Mouse (Mus musculus) adrenal gland, postnatal 10 days (tissue): Measurements from ENCODE around the gene Mettl14. TPM values are rescaled to one million over a fixed set of nuclear protein-coding genes. Genes with fewer than 3 reads are reported as not detected.
"Not testable (repeated sequence)": the region's sequence is repeated elsewhere in the genome, so short reads cannot be mapped to it uniquely, and the experiment has no call there.

ENCODE experiments used
- DNase-seq: peaks from one replicate; pipeline ENCODE4 v3.0.0; 2021; ENCODE audit warnings: mixed read lengths
- long read RNA-seq, 2 experiments: library from polyadenylated mRNA; stranded (forward); transcript quantifications; one replicate each; pipeline ENCODE4 v2.0.0; 2021
- total RNA-seq, 2 experiments: library from RNA; stranded (reverse); gene quantifications; 2 replicates each; pipeline ENCODE4 v1.2.3; 2021

Mettl14 gene
- total RNA-seq, result 10 to 100 TPM; 13.9 to 15.1 TPM
- long read RNA-seq, experiment 1, partial matches to known transcripts, result 6 of 16 reads
- long read RNA-seq, experiment 1, other reads (novel, unspliced or antisense), result 7 of 16 reads
- long read RNA-seq, experiment 2, partial matches to known transcripts, result 0 of 8 reads
- long read RNA-seq, experiment 2, other reads (novel, unspliced or antisense), result 6 of 8 reads

DNA sequence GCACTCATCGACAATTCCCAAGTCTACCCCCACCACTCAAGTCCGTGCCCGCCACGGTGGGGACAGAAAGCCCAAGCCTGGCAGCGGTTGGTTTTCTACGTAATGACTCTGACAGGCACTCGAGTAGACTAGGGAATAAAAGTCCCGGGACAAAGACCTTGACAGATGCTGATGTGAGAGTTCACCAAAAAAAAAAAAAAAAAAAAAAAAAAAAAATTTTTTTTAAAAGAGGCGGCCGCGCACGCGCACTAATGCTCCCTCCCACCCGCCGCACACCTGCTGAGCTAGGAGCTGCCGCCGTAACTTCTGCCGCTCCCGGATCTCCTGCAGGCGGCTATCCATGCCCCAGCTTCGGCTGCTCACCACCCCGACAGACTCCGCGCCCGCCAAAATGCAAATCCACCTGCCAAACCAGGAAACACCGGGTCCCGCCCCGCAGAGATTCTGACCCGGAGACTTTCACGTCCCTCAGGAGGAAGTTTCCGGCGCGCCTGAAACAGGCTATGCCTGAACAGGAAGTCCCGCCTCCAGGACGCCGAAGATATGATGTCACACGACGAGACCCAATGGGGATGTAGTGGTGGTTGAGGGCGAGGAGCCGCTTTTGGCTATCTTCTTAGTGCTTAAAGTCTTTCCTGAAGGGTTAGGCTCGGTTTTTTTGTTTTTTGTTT lies at the start of gene Mettl14:
TSS of gene Mettl14 (minus strand) at position 623 of the 671 bp plus-strand sequence.
- peak; percentile 97 for DNase-seq

DNA sequence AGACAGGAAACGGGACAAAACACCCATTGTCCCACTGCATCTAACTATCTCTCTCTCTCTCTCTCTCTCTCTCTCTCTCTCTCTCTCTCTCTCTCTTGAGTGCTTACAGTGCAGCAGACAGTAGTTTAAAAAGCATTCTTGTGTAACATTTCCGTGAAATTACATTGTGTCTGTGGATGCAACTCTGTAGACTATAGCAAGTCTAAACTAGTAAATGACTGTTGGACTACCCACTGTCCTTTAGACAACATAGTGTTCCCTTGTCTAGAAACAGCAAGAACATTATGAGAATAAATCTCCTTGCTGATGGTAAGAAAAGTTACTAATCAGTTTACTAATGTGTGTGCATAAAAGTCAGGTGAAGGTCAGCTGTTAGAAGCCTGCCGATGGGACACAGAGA lies 47.5 kb upstream of the Mettl14 start:
- DNase-seq, result no peak

DNA sequence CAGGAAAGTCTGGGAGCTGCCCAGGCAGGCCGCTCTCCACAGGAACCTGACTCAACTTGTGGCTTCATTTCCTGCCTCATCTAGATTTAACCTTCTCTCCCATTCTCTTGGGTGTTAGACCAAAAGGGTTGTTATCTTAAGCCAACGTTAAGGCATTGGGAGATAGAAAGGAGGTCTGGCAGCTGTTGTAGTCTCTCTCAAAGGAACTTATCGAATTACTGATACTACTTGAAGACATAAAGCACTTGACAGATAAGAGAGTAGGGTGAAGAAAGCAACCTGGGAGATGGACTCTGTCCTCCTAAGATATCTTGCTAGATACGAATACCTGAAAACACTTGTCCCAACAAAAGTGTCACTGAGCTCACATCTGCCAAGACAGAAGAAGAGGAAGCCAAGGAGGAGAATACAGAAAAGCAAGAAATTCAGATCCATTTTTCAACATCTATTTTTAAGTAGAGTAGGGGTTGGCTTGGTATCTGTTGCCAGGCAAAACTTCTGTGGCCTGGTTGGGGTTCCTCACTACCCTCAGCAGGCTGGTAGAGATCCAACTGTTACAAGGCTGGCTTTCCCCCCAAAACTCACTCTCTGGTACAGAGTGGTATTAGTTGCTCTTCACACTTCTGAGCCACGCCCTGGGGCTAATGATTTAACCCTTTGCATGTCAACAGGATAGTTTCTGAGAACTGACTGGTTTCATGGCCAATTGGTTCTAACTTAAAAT lies 46.2 kb upstream of the Mettl14 start:
- DNase-seq, result no peak

DNA sequence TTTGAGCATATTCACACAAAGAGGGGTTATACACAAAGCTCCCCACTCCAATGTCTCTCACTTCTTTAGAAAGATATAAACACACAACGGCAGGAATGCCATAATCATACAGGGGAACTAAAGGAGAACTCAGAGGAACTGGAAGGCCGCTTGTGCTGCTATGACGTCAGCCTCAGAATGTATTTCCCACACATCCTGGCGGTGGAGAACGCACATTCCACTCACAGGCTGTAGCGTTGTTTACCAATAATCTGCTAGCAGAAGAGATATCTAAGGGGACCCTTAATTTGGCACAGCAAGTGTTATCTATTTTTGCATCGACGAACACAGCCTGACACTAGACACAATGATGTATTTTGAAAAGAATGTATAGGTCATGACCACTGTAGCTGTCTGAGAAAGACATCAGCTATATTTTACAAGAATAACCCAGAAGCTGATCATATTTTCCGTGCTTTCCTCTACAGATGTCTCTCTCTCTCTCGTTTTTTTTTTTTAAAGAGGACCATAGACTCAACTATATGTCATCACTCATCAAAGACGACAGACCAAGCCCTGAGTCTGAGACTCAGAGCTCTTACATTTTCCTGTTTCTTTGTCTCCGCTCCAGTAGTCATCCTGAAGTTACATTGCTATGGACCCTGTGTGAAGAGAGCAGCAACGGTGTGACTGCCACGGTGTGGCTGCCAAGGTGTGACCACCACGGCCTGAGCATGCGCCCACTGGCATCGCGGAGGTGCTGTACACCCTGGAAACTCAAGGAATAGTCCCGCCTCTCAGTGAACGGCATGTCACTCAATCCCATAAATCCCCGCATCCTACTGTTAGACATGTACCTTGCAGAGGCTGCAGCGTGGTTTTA lies 43.9 kb upstream of the Mettl14 start:
- DNase-seq, result no peak

DNA sequence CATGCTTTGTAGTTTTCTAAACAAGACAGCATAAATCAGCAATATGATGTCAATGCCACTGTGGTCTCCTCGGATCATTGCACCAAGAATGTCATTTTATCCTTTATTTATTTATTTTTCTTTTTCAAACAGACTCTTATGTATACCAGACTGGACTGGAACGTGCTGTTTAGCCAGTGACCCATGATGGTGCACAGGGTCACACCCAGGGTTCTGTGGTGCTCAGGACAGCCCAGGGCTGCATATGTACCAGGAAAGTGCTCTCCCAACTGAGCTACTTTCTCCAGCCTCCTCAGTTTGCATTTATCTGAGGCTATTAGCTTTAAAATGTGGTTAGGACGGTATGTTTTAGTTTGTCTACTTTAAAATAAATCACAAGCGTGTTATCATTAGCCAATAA lies 42.1 kb upstream of the Mettl14 start:
- no peak for DNase-seq

DNA sequence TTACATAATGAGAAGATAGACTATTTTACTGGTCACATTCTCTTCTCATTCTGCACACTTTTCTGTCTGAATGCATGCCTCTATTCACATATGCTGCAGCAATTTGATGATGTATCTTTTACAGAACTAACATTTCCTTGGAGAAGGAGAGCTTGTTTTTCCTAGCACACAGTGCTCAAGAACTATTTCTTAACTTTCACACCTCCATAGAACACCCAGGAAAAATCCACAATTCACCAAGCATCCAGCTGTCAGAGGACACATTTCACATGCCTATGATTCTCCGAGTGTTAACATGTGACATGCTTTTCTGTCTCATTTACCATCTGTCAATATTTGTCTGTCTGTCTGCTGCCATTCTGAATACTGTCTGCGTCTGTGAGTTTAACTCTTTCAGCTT lies 39.7 kb upstream of the Mettl14 start:
- no peak for DNase-seq

DNA sequence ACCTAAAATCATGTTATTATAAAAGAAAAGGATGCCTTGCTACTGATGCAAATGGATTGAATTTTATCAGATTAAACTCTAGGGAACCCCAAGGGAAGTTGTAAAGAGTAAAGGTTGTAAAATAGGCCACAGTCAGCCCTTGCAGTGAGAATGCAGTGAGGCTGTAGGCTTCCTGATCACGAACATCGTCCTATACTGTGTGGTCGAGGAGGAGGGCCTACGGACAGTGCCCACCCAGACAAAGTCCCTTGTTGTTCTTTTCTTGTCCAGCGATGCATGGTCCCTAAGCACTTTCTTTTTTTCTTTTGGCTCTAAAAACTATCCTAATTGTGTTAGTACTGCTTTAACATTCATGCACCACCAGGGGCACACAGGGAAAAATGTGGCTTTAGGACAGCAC lies 27.3 kb upstream of the Mettl14 start:
- DNase-seq, result no peak

DNA sequence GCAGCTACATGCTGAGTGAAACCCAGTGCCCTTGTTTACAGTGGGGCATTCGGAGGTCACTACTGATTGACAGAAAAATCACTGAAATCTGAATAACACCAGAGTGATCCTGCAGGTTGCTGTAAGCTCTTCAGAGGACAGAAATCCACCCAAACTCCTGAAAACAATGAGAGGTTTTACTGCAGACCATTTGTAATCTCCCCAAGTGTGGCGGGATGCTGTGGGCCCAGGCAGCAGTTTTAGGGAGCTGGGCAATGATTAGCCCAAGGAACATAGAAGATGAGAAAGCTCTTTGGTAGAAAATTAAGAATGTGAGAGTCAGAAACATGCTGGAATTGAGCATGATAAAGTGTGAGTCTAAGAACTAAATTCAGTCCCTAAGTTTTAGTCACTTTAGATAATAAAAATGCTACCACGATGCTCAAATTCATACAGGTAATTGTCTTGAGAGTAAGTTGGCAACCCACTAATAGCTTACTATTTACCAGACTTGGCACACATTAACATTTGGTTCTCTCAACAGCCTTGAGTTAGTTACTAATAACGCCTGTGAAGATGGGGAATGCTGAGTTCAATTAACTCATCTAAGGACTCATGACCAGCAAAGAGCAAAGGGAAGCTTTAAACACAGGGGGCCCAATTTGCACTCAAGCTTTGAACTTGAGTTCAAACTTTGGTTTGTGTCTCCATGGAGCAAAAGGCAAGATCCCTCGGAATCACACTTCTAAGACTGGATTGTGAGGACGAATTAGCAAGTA lies 26.1 kb upstream of the Mettl14 start:
- DNase-seq, result no peak

DNA sequence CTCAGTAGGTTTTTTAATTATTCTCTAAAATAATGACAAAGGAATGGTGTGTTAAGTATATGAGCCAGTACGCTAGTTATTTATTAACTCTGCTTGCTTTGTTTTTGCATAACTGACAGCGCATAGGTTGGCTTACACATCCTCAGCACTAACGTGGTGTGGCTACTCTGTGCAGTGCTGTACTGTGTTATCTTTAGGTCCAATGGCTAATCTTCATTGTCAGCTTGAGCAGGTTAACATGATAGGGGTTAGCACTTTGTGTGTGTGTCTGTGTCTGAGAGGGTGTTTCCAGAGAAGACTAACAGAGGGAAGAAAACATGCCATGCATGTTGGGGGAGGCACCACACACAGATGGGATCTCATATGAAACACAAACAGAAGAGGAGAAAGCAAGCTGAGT lies 19.0 kb upstream of the Mettl14 start:
- DNase-seq, result no peak

DNA sequence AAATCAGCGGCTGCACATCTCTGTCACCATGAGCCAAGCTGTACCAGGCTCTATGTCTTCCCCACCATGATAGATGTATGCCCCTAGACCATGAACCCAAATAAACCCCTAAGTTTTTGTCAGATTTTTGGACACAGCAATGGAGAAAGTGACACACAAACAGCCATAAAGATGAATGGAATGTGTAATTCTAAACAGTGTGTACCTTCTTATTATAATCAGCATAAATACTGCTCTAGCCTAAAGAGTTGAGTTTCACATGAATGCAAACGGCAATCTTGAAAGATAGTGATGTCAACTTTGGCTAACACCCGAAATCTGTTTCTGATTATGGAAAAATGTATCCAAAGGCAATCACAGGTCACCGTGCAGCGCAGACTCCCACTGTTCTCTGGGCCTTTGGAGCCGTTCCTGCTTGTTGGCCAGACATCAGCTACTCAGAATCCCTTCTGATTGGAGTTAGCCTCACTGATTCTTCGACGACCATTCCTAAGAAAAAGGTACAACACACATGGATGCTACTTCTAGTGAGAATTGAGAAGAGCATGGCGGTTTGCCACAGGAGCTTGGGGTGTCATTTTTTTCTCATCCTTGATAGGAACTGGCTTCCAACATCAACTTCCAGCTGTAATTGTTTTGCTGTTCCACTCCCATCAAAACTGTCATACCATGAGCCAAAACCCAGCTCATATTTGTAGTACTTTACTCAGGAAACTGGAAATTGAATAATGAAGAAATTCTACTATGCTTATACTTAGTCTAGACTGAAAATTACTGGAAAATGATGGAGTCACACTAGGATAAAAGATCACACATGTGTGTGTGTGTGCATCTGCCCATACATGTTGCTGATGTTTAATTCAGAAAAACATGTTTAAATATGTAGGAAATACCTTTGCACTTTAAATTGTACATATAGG lies 11.9 kb upstream of the Mettl14 start:
- DNase-seq, result no peak

DNA sequence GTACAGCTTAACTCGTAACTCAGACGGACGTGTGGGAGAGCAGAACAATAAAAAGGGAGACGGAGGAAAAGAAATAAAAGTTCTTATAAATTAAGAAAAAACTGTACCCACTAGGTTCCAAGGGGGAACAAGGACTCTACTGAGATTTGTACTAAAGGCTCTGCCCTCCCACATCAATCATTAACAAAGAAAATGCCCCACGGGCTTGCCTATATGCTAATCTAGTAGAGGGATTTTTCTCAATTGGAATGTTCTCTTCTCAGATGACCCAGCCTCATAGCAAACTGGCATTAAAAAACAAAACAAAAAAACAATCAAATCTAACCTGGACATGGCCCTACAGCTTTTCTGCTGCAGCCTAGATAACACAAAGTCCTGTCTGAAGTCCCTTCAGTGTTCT lies 9.7 kb upstream of the Mettl14 start:
- no peak for DNase-seq

DNA sequence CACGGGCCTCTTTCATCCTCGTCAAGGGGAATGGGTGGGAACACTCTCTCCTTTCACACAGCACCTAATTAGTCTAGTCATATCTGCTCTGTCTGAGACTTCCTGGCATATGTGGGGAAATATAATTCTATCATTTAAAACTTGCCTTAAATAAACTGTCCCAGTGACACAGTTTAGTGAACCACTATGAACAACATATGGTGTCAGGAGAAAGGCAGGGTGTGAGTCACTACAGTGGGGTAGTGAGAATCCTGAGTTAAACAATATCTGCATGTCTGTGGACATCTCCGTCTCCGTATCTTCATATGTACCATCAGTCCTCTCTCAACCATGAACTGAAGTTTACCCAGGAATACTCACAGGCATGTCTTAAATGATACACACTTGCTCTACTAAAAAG lies 5.3 kb upstream of the Mettl14 start:
- no peak for DNase-seq

DNA sequence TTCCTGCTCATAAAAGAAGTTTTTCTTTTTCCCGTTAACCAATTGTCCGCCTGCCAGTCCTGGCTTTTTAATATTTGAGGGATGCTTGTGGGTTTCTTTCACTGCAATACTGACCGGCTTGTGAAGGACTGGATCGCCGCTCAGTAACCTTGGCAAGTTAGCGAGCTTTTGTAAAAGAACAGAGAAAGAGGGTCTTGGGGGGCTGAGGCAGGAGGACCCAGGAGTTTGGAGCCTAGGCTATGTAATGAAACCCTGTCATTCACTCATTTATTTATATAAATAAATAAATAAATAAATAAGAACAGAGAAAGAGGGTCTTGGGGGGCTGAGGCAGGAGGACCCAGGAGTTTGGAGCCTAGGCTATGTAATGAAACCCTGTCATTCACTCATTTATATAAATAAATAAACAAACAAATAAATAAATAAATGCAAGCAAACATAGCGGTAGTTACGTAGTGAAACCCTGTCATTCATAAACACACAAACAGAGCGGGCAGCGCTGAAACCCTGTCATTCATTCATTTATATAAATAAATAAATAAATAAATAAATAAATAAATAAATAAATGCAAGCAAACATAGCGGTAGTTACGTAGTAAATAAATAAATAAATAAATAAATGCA lies 361 bp upstream of the Mettl14 start:
- DNase-seq, result not testable (repeated sequence)

DNA sequence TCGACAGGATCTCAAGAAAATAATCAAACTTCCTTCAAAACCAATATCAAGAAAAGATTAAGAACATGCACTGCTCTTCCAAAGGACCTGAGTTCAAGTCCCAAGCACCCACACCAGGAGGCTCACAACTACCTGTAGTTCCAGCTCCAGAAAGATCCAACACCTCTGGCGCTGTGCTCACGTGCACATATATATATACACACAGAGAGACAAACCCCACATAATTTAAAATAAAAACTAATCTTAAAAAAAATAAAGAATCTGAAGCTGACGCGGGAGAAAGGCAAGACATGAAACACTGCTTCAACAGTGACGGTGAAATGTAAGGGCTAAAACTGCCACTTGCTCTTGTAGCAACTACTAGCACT lies 806 bp downstream of the Mettl14 start:
- no peak for DNase-seq

DNA sequence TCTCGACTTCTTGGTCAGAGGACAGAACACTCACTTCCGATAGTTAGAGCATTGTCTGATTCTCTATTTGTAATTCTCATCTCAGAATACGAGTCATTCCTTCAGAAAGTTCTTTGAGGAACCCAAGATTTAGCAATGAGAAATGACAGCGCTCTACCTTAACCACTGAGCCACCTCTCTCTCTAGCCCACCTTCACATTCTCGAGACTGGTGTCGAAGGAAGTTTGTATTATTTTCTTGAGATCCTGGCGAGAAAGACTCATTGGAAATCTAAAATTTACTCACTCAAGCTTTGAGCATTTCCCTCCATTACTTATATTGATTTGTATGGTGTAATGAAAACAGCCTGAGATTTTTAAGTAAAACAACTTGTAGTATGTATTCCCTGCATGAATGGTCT lies 1.5 kb downstream of the Mettl14 start:
- DNase-seq, result no peak

DNA sequence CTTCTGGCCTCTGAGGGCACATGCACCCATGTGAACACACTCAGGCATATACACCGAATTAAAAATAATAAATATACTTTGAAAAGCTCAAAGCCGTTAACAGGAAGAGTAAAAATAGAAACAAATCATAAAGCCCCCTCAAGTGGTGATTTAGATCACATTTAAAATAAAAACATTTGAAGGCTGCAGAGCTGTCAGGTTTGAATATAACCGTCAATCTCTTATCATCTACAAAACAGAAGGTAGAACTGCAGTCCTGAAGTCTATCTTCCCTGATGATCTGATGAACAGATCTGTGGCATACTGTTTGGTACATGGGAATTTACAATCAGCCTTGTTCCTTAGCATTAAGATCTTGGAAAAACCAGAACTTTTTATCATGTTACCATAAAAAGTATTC lies 9.3 kb downstream of the Mettl14 start:
- DNase-seq, result no peak

DNA sequence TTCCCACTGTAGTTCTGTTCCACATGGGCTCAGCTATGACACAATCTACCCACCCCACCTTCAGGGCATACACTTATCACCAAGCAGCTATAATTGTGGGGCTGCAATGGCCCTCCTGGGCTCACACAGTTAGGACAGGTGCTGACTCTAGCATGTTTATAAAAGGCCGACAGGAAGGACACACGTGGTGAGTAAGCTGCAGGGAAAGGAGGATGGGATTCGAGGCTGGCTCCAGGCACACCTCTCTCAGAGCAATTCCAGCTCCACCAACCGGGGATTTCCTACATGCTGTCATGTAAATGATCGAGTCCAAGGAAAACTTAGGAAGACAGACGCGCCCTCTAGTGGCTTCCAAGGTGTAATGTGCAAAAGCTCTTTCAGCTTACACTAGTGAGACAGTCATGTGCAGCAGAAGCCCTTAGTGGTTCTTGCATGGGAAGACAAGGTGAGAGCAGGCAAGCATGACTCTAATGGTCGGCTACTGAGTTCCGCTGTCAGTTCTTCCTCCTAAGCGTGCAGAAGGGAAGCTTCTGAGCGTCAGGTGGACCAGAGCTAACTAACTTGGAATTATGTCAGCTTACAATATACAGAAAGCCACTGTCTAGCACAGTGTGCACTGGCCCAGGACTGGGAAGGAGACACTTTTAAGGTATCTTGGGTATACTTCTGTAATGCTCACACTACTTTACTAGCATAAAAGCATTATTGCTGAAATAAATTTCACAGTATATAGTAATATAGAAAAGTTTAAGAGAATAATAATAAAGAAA lies 14.0 kb downstream of the Mettl14 start:
- peak; percentile 78 for DNase-seq

DNA sequence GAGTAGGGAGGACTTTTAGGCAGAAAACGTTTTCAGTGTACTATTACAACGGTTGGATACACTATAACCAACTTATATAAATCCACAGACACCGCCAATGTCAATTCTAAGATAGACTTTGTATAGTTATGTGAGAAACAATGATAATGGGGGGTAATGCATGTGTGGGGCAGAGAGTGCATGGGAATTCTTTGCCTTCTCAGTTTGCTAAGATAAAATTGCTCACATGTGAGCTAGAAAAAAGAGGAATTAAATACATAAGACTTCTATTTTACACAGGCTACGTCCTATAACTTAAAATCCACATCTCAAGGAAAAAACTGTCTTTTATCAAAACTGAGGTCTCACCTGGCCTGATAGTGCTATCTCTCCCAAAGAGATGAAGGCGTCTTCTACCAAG lies 15.0 kb downstream of the Mettl14 start:
- no peak for DNase-seq

DNA sequence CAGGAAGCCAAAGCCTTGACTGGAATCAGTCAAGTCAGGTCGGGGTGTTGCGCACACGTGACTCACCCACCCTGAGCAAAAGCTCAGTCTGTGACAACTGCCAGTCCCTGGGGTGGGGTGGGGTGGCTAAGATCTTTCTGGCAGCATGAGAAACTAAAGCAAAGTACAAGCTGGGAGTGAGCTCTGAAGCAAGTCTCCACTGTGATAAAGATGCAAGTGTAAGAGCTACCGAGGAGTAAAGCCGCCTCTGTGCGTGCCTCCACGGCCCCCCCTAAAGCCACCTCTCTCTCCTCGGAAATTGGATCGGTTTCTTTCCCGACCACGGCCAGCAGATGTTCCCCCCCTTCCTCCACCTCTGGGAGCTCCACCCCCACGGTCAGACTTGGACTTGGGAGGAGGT lies 16.7 kb downstream of the Mettl14 start:
- no peak for DNase-seq

DNA sequence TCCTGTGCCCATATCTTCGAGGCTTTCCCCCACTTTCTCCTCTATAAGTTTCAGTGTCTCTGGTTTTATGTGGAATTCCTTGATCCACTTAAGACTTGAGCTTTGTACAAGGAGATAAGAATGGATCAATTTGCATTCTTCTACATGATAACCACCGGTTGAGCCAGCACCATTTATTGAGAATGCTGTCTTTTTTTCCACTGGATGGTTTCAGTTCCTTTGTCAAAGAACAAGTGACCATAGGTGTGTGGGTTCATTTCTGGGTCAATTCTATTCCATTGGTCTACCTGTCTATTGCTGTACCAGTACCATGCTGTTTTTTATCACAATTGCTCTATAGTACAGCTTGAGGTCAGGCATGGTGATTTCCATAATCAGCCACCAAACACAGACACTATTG lies 19.1 kb downstream of the Mettl14 start:
- not testable (repeated sequence) for DNase-seq
